Mouse (Mus musculus) intestine, embryonic 16.5 days (tissue): Measurements from ENCODE around the gene Fat1. TPM values are rescaled to one million over a fixed set of nuclear protein-coding genes. Genes with fewer than 3 reads are reported as not detected.
"Not testable (repeated sequence)": the region's sequence is repeated elsewhere in the genome, so short reads cannot be mapped to it uniquely, and the experiment has no call there.

Source experiments
- ATAC-seq: fragments of 200-750 bp; cut with Nextera tagmentation; 2 replicates; pipeline ENCODE4 v1.8.0; 2017; ENCODE audit warnings: moderate TSS enrichment, moderate library complexity
- H3K27ac ChIP-seq: fragments of 300-500 bp; sonication (generic); 2 replicates; pipeline ENCODE4 v1.5.1; 2014; ENCODE audit warnings: mild to moderate bottlenecking, low read length
- H3K27me3 ChIP-seq: fragments of 300-500 bp; sonication (generic); replicated peaks from 2 replicates; pipeline ENCODE4 v1.6.1; 2014; ENCODE audit warnings: low read length, control low read depth, mixed read lengths; ENCODE audit not compliant: control insufficient read depth, insufficient read depth
- H3K36me3 ChIP-seq: fragments of 300-500 bp; sonication (generic); 2 replicates; pipeline ENCODE4 v1.6.1; 2014; ENCODE audit warnings: low read length, control low read depth; ENCODE audit not compliant: control insufficient read depth, insufficient read depth
- H3K4me1 ChIP-seq: fragments of 300-500 bp; sonication (generic); 2 replicates; pipeline ENCODE4 v1.6.1; 2014; ENCODE audit warnings: low read length, control low read depth, mixed read lengths; ENCODE audit not compliant: control insufficient read depth, insufficient read depth
- H3K4me2 ChIP-seq: fragments of 300-500 bp; sonication (generic); 2 replicates; pipeline ENCODE4 v1.6.1; 2014; ENCODE audit warnings: low read depth, low read length, control low read depth
- H3K4me3 ChIP-seq: fragments of 300-500 bp; sonication (generic); 2 replicates; pipeline ENCODE4 v1.5.1; 2014; ENCODE audit warnings: mild to moderate bottlenecking, low read length
- H3K9ac ChIP-seq: fragments of 300-500 bp; sonication (generic); 2 replicates; pipeline ENCODE4 v1.6.1; 2014; ENCODE audit warnings: low read depth, low read length
- H3K9me3 ChIP-seq: fragments of 300-500 bp; sonication (generic); 2 replicates; pipeline ENCODE4 v1.6.1; 2016; ENCODE audit warnings: low read length, control low read depth; ENCODE audit not compliant: control insufficient read depth
- WGBS: fragments of 180-500 bp; shearing (Covaris S2); extraction: QIAGEN DNeasy Blood & Tissue Kit; methylation state at CpG from one replicate; pipeline ENCODE4 v1.1.7; 2014; 5-methylcytosine and 5-hydroxymethylcytosine counted together
- polyA plus RNA-seq: library from polyadenylated mRNA; unstranded; fragments of >200 nt; fragmentation: Nextera tagmentation; extraction: Ambion mirVana; gene quantifications from 2 replicates; pipeline ENCODE4 v1.2.1, GENCODE M21; 2015

Fat1 gene
- polyA plus RNA-seq, 1 experiment from 2014 or later, result 10.8 TPM

DNA sequence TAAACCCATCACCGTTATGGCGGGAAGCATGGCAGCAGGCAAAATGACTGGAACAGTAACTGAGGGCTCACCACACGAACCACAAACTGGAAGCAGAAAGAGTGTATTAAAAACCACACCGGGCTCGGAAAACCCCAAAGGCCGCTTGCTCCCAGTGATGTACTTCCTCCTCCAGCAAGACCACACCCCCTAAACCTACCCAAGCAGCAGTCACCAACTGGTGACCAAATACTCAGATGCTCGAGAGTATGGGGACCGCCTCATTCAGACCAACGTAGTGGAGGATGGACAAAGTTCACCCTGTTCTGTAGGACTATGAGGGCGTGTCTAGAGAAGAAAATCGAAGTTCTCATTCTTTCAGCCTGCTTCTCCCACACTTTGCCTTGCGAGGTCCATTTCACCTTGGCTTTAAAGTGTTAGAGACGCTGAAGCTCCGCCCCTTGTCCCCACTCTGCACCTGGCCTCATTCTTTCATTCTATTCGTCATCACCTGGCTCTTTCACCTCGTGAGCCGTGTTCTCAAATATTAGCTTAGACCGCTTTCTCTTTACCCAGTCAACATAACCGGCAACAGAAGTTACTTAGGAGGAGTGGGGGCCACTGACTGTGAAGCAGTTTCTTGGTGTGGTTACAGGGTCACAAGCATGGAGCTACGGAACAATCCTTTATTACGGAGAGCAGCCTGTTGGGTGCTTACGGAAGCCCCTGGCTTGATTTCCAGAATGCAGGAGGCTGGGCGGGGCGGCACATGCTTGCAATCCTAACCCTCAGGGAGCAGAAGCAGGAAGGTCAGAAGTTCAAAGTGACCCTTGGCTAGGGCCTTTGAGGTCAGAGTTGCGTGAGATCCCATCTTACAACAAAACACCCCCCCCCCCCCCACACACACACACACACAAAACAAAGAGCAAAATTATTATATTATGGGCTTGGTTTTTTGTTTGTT, 128.0 kb downstream of the Fat1 start:
- Histone ChIP-seq H3K4me2 (peak overlapping the region; percentile 49), H3K36me3 (no peaks in the 10 kb centered on the region), H3K4me1 (no peaks in the 10 kb centered on the region), H3K27me3 (no peaks in the 10 kb centered on the region), H3K9me3 (no peaks in the 10 kb centered on the region), H3K4me3 (peak overlapping the region; percentile 30), H3K9ac (0 out of 2 replicates have a peak overlapping the region, but pooled peaks have one; percentile 29), H3K27ac (peak overlapping the region; percentile 54)
- peak; percentile 93 for ATAC-seq
- 52% methylated on average over 25 of the region's 25 CpGs for WGBS

DNA sequence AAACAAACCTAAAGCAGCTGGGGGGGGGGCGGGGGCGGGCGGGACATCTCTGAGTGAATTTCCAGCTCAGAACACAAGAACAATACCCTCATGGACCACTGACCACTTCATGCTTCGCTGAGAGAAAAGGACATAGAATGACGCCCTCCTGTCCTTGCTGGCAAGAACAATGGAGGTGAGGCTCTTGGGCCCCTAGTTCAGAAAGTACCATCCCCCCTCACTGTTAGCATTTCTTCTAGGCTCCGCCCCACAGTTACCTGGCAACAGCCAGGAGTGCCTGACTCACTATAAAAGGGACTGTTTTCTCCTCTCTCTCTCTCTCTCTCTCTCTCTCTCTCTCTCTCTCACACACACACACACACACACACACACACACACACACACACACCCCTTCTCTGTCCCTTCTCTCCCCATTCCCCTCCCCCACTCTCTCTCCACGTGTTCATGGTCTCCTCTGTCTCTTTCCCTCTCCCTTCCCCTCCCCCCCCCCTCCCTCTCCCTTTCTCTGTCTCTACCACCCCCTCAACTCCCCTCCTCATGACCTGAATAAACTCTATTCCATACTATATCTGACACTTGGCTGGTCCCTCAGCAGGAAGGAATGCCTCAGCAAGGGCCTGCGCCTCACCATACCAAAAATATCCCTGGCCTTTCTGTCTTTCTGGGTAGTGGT, 129.1 kb downstream of the Fat1 start:
- no peaks in the 10 kb centered on the region for H3K9me3 ChIP-seq
- H3K36me3 ChIP-seq, result no peaks in the 10 kb centered on the region
- no peaks in the 10 kb centered on the region for H3K4me1 ChIP-seq
- WGBS, result 44% methylated on average over 8 of the region's 8 CpGs
- H3K27ac ChIP-seq, result no peak overlapping the region
- H3K4me3 ChIP-seq, result no peak overlapping the region
- ATAC-seq, result no peak
- H3K9ac ChIP-seq, result no peak overlapping the region
- no peaks in the 10 kb centered on the region for H3K27me3 ChIP-seq
- H3K4me2 ChIP-seq, result no peak overlapping the region

DNA sequence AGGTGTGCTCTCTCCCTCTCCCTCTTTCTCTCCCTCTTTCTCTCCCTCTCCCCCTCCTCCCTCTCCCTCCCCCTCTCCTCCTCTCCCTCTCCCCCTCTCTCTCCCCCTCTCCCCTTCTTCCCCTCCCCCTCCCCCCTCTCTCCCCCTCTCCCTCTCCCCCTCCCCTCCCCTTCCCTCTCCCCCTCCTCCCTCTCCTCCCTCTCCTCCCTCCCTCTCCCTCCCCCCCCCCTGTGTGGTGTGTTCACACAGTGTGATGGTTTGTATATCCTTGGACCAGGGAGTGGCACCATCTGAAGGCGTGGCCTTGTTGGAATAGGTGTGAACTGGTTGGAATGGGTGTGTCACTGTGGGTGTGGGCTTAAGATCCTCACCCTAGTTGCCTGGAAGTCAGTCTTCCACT, 130.1 kb downstream of the Fat1 start:
- H3K4me1 ChIP-seq, H3K4me3 ChIP-seq, H3K9me3 ChIP-seq, H3K4me2 ChIP-seq, H3K36me3 ChIP-seq, H3K27ac ChIP-seq, ATAC-seq, H3K9ac ChIP-seq, H3K27me3 ChIP-seq: not testable (repeated sequence)
- WGBS, result 92% methylated on average over 1 of the region's 1 CpGs

DNA sequence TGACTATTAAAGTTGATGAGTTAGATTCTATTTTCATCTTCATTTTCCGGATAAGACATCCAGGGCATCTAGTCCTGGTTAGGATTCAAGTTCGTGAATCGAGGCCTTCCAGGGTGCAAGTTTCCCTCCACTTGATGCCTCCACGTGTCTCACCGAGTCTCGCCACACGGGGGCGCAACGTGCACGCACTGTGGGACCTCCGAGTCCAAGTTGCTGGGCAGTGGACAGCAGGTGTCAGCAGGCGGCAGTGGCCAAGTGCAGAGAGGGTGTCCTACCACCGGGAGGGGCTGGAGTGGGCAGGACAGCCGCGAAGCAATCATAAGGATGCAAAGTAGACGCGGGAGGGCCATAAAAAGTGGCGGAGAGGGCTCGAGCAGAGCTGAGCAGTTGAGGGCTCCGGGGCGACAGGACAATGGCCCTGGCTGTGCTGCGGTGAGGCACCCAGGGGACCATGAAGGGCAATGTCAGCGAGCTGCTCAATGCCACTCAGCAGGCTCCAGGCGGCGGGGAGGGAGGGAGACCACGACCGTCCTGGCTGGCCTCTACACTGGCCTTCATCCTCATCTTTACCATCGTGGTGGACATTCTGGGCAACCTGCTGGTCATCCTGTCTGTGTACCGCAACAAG, 133.6 kb downstream of the Fat1 start, which contains the start of gene Mtnr1a:
Gene Mtnr1a (plus strand): TSS at position 379 of the 628 bp plus-strand sequence.
- Histone ChIP-seq H3K36me3 (no peaks in the 10 kb centered on the region), H3K4me2 (peak within 1 kb of the TSS; percentile 77), H3K4me1 (no peaks in the 10 kb centered on the region), H3K27me3 (no peaks in the 10 kb centered on the region), H3K9me3 (no peaks in the 10 kb centered on the region), H3K27ac (no peak within 1 kb of the TSS), H3K4me3 (peak within 1 kb of the TSS; percentile 40), H3K9ac (peak within 1 kb of the TSS; percentile 43)
- ATAC-seq, result peak; percentile 91
- WGBS, result 9% methylated on average over 29 of the region's 29 CpGs

DNA sequence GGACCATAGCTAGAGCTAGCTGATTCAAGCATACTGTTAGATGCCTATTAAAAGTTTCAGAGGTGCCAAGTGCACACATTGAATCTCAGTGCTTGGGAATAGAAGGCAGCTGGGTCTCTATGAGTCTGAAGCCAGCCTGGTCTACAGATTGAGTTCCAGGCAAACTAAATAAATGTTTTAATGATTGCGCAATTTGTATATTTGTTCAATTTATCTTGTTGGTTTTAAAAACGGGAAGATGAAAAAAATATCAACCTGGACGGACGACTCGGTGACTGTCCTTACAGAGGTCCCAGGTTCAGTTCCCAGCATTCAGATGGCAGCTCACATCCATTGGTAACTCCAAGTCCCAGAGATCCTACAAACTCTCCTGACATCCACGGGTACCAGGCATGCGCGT, 135.7 kb downstream of the Fat1 start:
- Histone ChIP-seq H3K36me3 (no peaks in the 10 kb centered on the region), H3K4me2 (no peak overlapping the region), H3K4me1 (no peaks in the 10 kb centered on the region), H3K27ac (no peak overlapping the region), H3K4me3 (no peak overlapping the region), H3K27me3 (no peaks in the 10 kb centered on the region), H3K9ac (no peak overlapping the region), H3K9me3 (no peaks in the 10 kb centered on the region)
- no peak for ATAC-seq
- WGBS, result 86% methylated on average over 8 of the region's 8 CpGs

DNA sequence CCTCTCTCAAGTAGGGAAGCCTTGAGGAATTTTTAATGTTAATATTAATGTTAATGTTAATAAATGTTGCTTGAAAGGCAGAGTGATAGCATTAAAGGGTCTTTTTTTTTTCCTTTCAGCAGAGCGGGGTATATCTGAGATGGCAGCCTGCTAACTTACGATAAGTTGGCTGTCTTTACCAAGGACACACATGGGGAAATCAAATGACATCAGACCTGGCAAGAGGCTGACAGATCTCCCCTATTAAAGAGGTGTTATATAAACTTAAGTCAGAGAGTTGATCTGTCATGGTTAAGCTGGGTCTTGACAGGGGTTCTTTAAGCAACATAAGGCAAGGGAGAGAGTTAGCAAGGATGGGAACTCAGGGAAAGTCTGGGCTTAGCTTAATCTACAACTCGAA, 145.6 kb downstream of the Fat1 start:
- H3K36me3 ChIP-seq, result no peaks in the 10 kb centered on the region
- H3K4me3 ChIP-seq, result no peak overlapping the region
- no peak overlapping the region for H3K9ac ChIP-seq
- 75% methylated on average over 3 of the region's 3 CpGs for WGBS
- no peak overlapping the region for H3K27ac ChIP-seq
- no peaks in the 10 kb centered on the region for H3K27me3 ChIP-seq
- no peak overlapping the region for H3K4me2 ChIP-seq
- H3K4me1 ChIP-seq, result no peaks in the 10 kb centered on the region
- no peak for ATAC-seq
- H3K9me3 ChIP-seq, result no peaks in the 10 kb centered on the region

DNA sequence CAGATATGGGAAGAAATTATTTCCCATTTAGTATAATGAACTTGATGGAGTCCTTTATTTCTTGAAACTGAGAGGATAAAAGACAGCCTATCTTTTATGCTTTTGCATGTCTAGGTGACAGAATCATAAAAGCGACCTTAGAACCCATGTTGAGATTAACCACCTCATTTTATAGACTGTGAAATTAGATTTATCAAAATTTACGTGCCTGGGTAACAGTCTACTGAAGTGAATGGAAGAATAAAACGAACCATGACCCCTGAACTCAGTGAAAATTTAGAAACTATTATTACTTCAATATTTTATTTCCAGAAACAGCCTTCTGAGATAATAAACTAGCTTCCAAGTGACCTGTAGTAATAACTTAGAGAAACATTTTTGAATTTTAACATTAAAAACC, 158.4 kb downstream of the Fat1 start:
- peak; percentile 86 for ATAC-seq
- no peak overlapping the region for H3K4me3 ChIP-seq
- no peak overlapping the region for H3K9ac ChIP-seq
- no peaks in the 10 kb centered on the region for H3K9me3 ChIP-seq
- H3K36me3 ChIP-seq, result no peaks in the 10 kb centered on the region
- H3K27ac ChIP-seq, result no peak overlapping the region
- no peaks in the 10 kb centered on the region for H3K27me3 ChIP-seq
- H3K4me2 ChIP-seq, result no peak overlapping the region
- H3K4me1 ChIP-seq, result no peaks in the 10 kb centered on the region
- 58% methylated on average over 3 of the region's 3 CpGs for WGBS
